Mouse (Mus musculus) Patski (cell line): ENCODE measurements around the gene Cactin. TPM values are rescaled to one million over a fixed set of nuclear protein-coding genes. Genes with fewer than 3 reads are reported as not detected.

ENCODE experiments used
- ATAC-seq: fragments of 100-300 bp; one replicate; pipeline ENCODE4 v1.8.0; 2021
- CTCF ChIA-PET: fragments of 350-600 bp; sonication (Branson Sonifier 250); formaldehyde crosslinking; loops from one replicate; lab custom pipeline; 2022; ENCODE audit warnings: inconsistent platforms; lab: Charles Lee
- POLR2A ChIA-PET: fragments of 350-600 bp; sonication (Branson Sonifier 250); formaldehyde crosslinking; loops from one replicate; lab custom pipeline; 2022; ENCODE audit warnings: antibody characterized with exemption, inconsistent platforms; lab: Charles Lee
- DNase-seq: peaks from one replicate; pipeline ENCODE4 v3.0.0-alpha.2; 2011; ENCODE audit warnings: low read depth, low spot score
- H3K27me3 ChIP-seq: fragments of 371-371 bp; one replicate; pipeline ENCODE4 v1.5.1; 2021
- CTCF ChIP-seq: fragments of 100-300 bp; IDR thresholded peaks from one replicate; pipeline ENCODE4 v1.5.1; 2021
- in situ Hi-C: fragments of 300-500 bp; cut with MboI; formaldehyde crosslinking; loops from 3 replicates; pipeline ENCODE4 v1.11.1; 2018; ENCODE audit warnings: low pct_unique_long_range_greater_than_20kb, mixed read lengths
- polyA plus RNA-seq: library from polyadenylated mRNA; unstranded; gene quantifications from one replicate; pipeline ENCODE4 v1.2.3, GENCODE M21; 2021

Cactin gene
- polyA plus RNA-seq, 1 experiment from 2014 or later, result 34.5 TPM

- ATAC-seq (no peak), DNase-seq (no peak)
- ChIA-PET CTCF (interaction anchor here (0.9 to 4.6 kb wide), 8 partner anchors 9 to 26 kb away, joined by 3 to 32 read pairs (median 5); partner anchors contain the start of genes Cactin, Pip5k1c and Tjp3), POLR2A (interaction anchor here (0.5 to 0.7 kb wide), 2 partner anchors 8 to 19 kb away, joined by 3 read pairs; no protein-coding TSS in a partner anchor)
- in situ Hi-C loops, result no loop called here
- no peaks in the 10 kb centered on the region for H3K27me3 ChIP-seq
- TF ChIP-seq CTCF, result no peak
Observed at GRCm38 (mm10) chr10:81304597-81305238, 16.2 kb upstream of the Cactin start.

DNA sequence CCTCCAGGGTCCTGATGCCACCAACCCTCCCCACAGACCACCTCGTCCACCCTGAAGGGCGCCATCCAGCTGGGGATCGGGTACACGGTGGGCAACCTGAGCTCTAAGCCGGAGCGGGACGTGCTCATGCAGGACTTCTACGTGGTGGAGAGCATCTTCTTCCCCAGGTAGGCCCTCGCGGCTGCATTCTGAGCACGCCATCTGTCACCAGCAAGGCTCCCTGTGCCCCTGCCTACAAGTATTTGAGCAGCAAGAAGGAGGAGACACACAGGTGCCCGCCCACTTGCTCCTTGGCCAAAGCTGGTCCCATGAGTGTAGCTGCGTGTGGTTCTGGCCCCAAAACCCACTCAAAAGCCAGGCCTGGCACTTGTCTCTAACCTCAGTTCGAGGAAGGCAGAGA, 15.2 kb upstream of the Cactin start:
- H3K27me3 ChIP-seq, result no peaks in the 10 kb centered on the region
- POLR2A ChIA-PET, result interaction anchor here (0.7 kb wide), 1 partner anchor 9 kb away, joined by 3 read pairs; no protein-coding TSS in a partner anchor
- in situ Hi-C loops, result no loop called here
- ATAC-seq (no peak), DNase-seq (no peak)
- no peak for TF ChIP-seq CTCF
- CTCF ChIA-PET, result interaction anchor here (0.9 to 4.6 kb wide), 7 partner anchors 10 to 27 kb away, joined by 3 to 32 read pairs (median 5); partner anchors contain the start of genes Cactin, Pip5k1c and Tjp3

DNA sequence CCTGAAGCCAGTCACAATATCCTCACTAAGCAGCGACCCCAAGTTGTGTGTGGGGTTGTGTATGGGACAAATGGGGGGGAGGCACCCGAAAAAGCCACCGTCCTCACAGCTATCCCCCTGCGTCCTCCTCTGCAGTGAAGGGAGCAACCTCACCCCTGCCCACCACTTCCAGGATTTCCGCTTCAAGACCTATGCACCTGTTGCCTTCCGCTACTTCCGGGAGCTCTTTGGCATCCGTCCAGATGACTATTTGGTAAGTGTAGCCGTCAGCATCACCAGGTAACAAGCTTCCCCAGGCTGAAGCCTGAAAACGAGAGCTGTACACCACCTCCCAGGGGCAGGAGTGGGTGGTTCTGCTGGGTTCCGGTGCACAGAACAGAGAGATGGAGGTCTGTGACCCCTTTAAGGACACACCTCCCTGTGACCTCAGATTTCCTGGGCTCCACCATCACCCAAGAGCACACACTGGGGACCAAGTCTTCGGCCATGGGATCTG, 14.7 kb upstream of the Cactin start:
- ATAC-seq (no peak), DNase-seq (no peak)
- ChIA-PET CTCF (interaction anchor here (1.0 to 4.6 kb wide), 5 partner anchors 10 to 17 kb away, joined by 3 to 32 read pairs (median 15); partner anchors contain the start of genes Pip5k1c and Tjp3), POLR2A (no interaction called here)
- no peak for TF ChIP-seq CTCF
- H3K27me3 ChIP-seq, result no peaks in the 10 kb centered on the region
- in situ Hi-C loops, result no loop called here

GRCm38 (mm10) chr10:81306837-81307682, 13.8 kb upstream of the Cactin start:
- no peak for TF ChIP-seq CTCF
- POLR2A ChIA-PET, result no interaction called here
- no peaks in the 10 kb centered on the region for H3K27me3 ChIP-seq
- in situ Hi-C loops, result no loop called here
- DNase-seq (no peak), ATAC-seq (no peak)
- CTCF ChIA-PET, result interaction anchor here (0.7 to 4.6 kb wide), 5 partner anchors 11 to 19 kb away, joined by 3 to 32 read pairs (median 7); partner anchors contain the start of genes Pip5k1c and Tjp3

GRCm38 (mm10) chr10:81309571-81309970, 11.3 kb upstream of the Cactin start:
- no peak for TF ChIP-seq CTCF
- ChIA-PET POLR2A (interaction anchor here (0.7 kb wide), 1 partner anchor 11 kb away, joined by 3 read pairs; no protein-coding TSS in a partner anchor), CTCF (no interaction called here)
- no peaks in the 10 kb centered on the region for H3K27me3 ChIP-seq
- DNase-seq, result no peak
- ATAC-seq, result no peak
- in situ Hi-C loops, result no loop called here

DNA sequence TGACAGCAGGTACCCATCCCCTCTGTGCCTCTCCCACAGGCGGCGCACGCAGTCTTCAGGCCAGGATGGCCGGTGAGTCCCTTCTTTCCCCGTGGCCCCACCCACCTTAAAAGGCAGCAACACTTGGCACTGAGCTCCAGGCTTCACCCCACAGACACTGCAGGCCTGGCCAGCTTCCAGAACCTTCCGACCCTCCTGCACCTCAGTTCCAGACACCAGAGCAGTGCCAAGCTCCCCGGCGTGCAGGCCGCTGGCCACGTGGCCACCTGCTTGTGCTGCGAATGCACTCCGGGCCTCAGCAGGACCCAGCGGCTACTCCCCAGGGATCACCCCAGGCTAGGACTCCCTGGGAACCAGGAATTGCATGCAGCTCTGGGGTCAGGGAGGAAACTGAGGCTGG, 7.3 kb upstream of the Cactin start:
- in situ Hi-C loops, result no loop called here

GRCm38 (mm10) chr10:81314201-81314600, 6.7 kb upstream of the Cactin start:
- in situ Hi-C loops, result no loop called here
- ATAC-seq, result no peak
- H3K27me3 ChIP-seq, result no peaks in the 10 kb centered on the region
- ChIA-PET POLR2A (no interaction called here), CTCF (no interaction called here)
- no peak for DNase-seq
- TF ChIP-seq CTCF, result no peak

More for the DNA sequence above, 7.3 kb upstream of the Cactin start:
- H3K27me3 ChIP-seq, result no peaks in the 10 kb centered on the region
- TF ChIP-seq CTCF, result no peak
- POLR2A ChIA-PET, result no interaction called here
- DNase-seq (no peak), ATAC-seq (no peak)
- CTCF ChIA-PET, result no interaction called here

GRCm38 (mm10) chr10:81315587-81315986, 5.3 kb upstream of the Cactin start:
- H3K27me3 ChIP-seq, result no peaks in the 10 kb centered on the region
- TF ChIP-seq CTCF, result no peak
- DNase-seq (no peak), ATAC-seq (no peak)
- CTCF ChIA-PET, result interaction anchor here (1.0 kb wide), 1 partner anchor 11 kb away, joined by 5 read pairs; no protein-coding TSS in a partner anchor
- in situ Hi-C loops, result no loop called here
- POLR2A ChIA-PET, result interaction anchor here (0.6 kb wide), 1 partner anchor 80 kb away, joined by 5 read pairs; no protein-coding TSS in a partner anchor

GRCm38 (mm10) chr10:81316338-81317060, 4.4 kb upstream of the Cactin start:
- in situ Hi-C loops, result no loop called here
- POLR2A ChIA-PET, result no interaction called here
- DNase-seq, result no peak
- CTCF ChIA-PET, result interaction anchor here (1.0 to 2.0 kb wide), 2 partner anchors 12 to 24 kb away, joined by 5 to 11 read pairs; partner anchors contain the start of gene Pip5k1c
- ATAC-seq, result no peak
- no peak for TF ChIP-seq CTCF
- H3K27me3 ChIP-seq, result no peaks in the 10 kb centered on the region
